Mouse (Mus musculus): ENCODE data around the gene Rab38. TPM values are rescaled to one million over a fixed set of nuclear protein-coding genes. Genes with fewer than 3 reads are reported as not detected.

Gene Rab38
- total and polyA plus RNA-seq, 3 experiments, result not detected

- no peak overlapping the region for H3K4me3 ChIP-seq (replicated peaks in 1 of 3; ENCODE audit: low read depth in 2 of 3, low read length in 2 of 3, poor library complexity in 1 of 3)
- no peak for TF ChIP-seq GABPA (IDR thresholded peaks at IDR 0.05; ENCODE audit: insufficient replicate concordance, low read depth, low read length)
- no peak for TF ChIP-seq JUND (conservative IDR thresholded peaks at IDR 0.05; ENCODE audit: low read depth, low read length)
- TF ChIP-seq JUN (IDR thresholded peaks at IDR 0.05; ENCODE audit: insufficient read depth, low read depth, low read length), result no peak
- no peak for TF ChIP-seq ETS1 (conservative IDR thresholded peaks at IDR 0.05; ENCODE audit: low read depth, low read length)
- no peak for DNase-seq (ENCODE audit: extremely low read depth)
- H3K4me1 ChIP-seq (ENCODE audit: control insufficient read depth in 1 of 2, insufficient read depth in 2 of 2), result no peaks in the 10 kb centered on the region
- H3K9ac ChIP-seq (ENCODE audit: insufficient read depth, low read depth), result no peak overlapping the region
- H3K36me3 ChIP-seq (replicated peaks in 1 of 2; ENCODE audit: control insufficient read depth in 1 of 2, insufficient read depth in 1 of 2, low read length in 1 of 2), result no peaks in the 10 kb centered on the region
- H3K9me3 ChIP-seq (replicated peaks; ENCODE audit: low read length), result no peaks in the 10 kb centered on the region
- no peak overlapping the region for H3K4me2 ChIP-seq (ENCODE audit: insufficient read depth, low read depth, poor library complexity, severe bottlenecking)
- no peaks in the 10 kb centered on the region for H3K27me3 ChIP-seq (replicated peaks)
- no peak overlapping the region for H3K27ac ChIP-seq (ENCODE audit: insufficient read depth, low read depth)
- dilution Hi-C loops (cut with MboI; ENCODE audit: extremely low pct_ligation_motif_present, extremely low pct_unique_long_range_greater_than_20kb, low sequenced_read_pairs) (no loop called here), in situ Hi-C loops (cut with MboI; ENCODE audit: low pct_ligation_motif_present, low pct_unique_long_range_greater_than_20kb, low sequenced_read_pairs) (no loop called here)
- no peaks in the 10 kb centered on the region for H3K79me2 ChIP-seq (replicated peaks; ENCODE audit: control insufficient read depth, extremely low read depth, insufficient read depth, poor library complexity, severe bottlenecking)
These were observed 4.3 kb upstream of the Rab38 start for GRCm38 (mm10) chr7:88425744-88426143.

- in situ Hi-C loops (cut with MboI; ENCODE audit: low pct_ligation_motif_present, low pct_unique_long_range_greater_than_20kb, low sequenced_read_pairs) (no loop called here), dilution Hi-C loops (cut with MboI; ENCODE audit: extremely low pct_ligation_motif_present, extremely low pct_unique_long_range_greater_than_20kb, low sequenced_read_pairs) (no loop called here)
- no peak overlapping the region for H3K4me3 ChIP-seq (replicated peaks in 1 of 3; ENCODE audit: low read depth in 2 of 3, low read length in 2 of 3, poor library complexity in 1 of 3)
These were observed 2.6 kb upstream of the Rab38 start for GRCm38 (mm10) chr7:88427484-88427883.

GRCm38 (mm10) chr7:88430692-88431084 lies 615 bp downstream of the Rab38 start:
- H3K9me3 ChIP-seq (replicated peaks; ENCODE audit: low read length), result no peaks in the 10 kb centered on the region
- no peaks in the 10 kb centered on the region for H3K36me3 ChIP-seq (replicated peaks in 1 of 2; ENCODE audit: control insufficient read depth in 1 of 2, insufficient read depth in 1 of 2, low read length in 1 of 2)
- H3K9ac ChIP-seq (ENCODE audit: insufficient read depth, low read depth), result no peak overlapping the region
- no peaks in the 10 kb centered on the region for H3K79me2 ChIP-seq (replicated peaks; ENCODE audit: control insufficient read depth, extremely low read depth, insufficient read depth, poor library complexity, severe bottlenecking)
- H3K4me3 ChIP-seq (replicated peaks in 1 of 3; ENCODE audit: low read depth in 2 of 3, low read length in 2 of 3, poor library complexity in 1 of 3), result no peak overlapping the region
- DNase-seq (ENCODE audit: extremely low read depth), result no peak
- H3K4me2 ChIP-seq (ENCODE audit: insufficient read depth, low read depth, poor library complexity, severe bottlenecking), result 0 out of 2 replicates have a peak overlapping the region, but pooled peaks have one; percentile 19
- in situ Hi-C loops (cut with MboI; ENCODE audit: low pct_ligation_motif_present, low pct_unique_long_range_greater_than_20kb, low sequenced_read_pairs) (no loop called here), dilution Hi-C loops (cut with MboI; ENCODE audit: extremely low pct_ligation_motif_present, extremely low pct_unique_long_range_greater_than_20kb, low sequenced_read_pairs) (no loop called here)
- no peak for TF ChIP-seq ELF1 (IDR thresholded peaks at IDR 0.05; ENCODE audit: low read depth, low read length)
- TF ChIP-seq PAX5 (IDR thresholded peaks at IDR 0.05; ENCODE audit: low read length), result no peak
- no peak for TF ChIP-seq RCOR1 (conservative IDR thresholded peaks at IDR 0.05; ENCODE audit: low read depth, low read length)
- no peak for TF ChIP-seq TBP (conservative IDR thresholded peaks at IDR 0.05; ENCODE audit: low read depth, low read length)
- no peak for TF ChIP-seq CTCF (conservative IDR thresholded peaks at IDR 0.05 in 1 of 2, IDR thresholded peaks at IDR 0.05 in 1 of 2; ENCODE audit: low read depth in 2 of 2, low read length in 2 of 2)
- no peak for TF ChIP-seq MYC (IDR thresholded peaks at IDR 0.05; ENCODE audit: low read depth, low read length)
- TF ChIP-seq JUN (IDR thresholded peaks at IDR 0.05; ENCODE audit: insufficient read depth, low read depth, low read length), result no peak
- no peak for TF ChIP-seq MAZ (IDR thresholded peaks at IDR 0.05; ENCODE audit: low read depth, low read length)
- no peak for TF ChIP-seq NELFE (IDR thresholded peaks at IDR 0.05; ENCODE audit: low read depth, low read length)
- no peak for TF ChIP-seq GABPA (IDR thresholded peaks at IDR 0.05; ENCODE audit: insufficient replicate concordance, low read depth, low read length)
- TF ChIP-seq RAD21 (IDR thresholded peaks at IDR 0.05; ENCODE audit: low read depth, low read length), result no peak
- no peak for TF ChIP-seq TCF12 (IDR thresholded peaks at IDR 0.05; ENCODE audit: low read depth, low read length)
- TF ChIP-seq POLR2AphosphoS2 (IDR thresholded peaks at IDR 0.05; ENCODE audit: low read depth, low read length), result no peak
- no peak for TF ChIP-seq E2F4 (IDR thresholded peaks at IDR 0.05; ENCODE audit: insufficient replicate concordance, low read depth, low read length)
- no peak for TF ChIP-seq MAFK (IDR thresholded peaks at IDR 0.05; ENCODE audit: insufficient replicate concordance, low read length)
- TF ChIP-seq KAT2A (IDR thresholded peaks at IDR 0.05; ENCODE audit: insufficient replicate concordance, low read length), result no peak
- no peak for TF ChIP-seq MAX (IDR thresholded peaks at IDR 0.05; ENCODE audit: low read length)
- no peak for TF ChIP-seq HCFC1 (IDR thresholded peaks at IDR 0.05; ENCODE audit: low read depth, low read length)
- TF ChIP-seq UBTF (IDR thresholded peaks at IDR 0.05; ENCODE audit: low read depth, low read length), result no peak
- H3K27me3 ChIP-seq (replicated peaks), result no peaks in the 10 kb centered on the region
- no peak overlapping the region for H3K27ac ChIP-seq (ENCODE audit: insufficient read depth, low read depth)
- H3K4me1 ChIP-seq (ENCODE audit: control insufficient read depth in 1 of 2, insufficient read depth in 2 of 2), result no peaks in the 10 kb centered on the region

More at GRCm38 (mm10) chr7:88427484-88427883, 2.6 kb upstream of the Rab38 start:
- Histone ChIP-seq H3K9me3 (replicated peaks; ENCODE audit: low read length) (no peaks in the 10 kb centered on the region), H3K4me2 (ENCODE audit: insufficient read depth, low read depth, poor library complexity, severe bottlenecking) (no peak overlapping the region), H3K36me3 (replicated peaks in 1 of 2; ENCODE audit: control insufficient read depth in 1 of 2, insufficient read depth in 1 of 2, low read length in 1 of 2) (no peaks in the 10 kb centered on the region), H3K9ac (ENCODE audit: insufficient read depth, low read depth) (no peak overlapping the region), H3K79me2 (replicated peaks; ENCODE audit: control insufficient read depth, extremely low read depth, insufficient read depth, poor library complexity, severe bottlenecking) (no peaks in the 10 kb centered on the region), H3K27ac (ENCODE audit: insufficient read depth, low read depth) (no peak overlapping the region), H3K4me1 (ENCODE audit: control insufficient read depth in 1 of 2, insufficient read depth in 2 of 2) (no peaks in the 10 kb centered on the region), H3K27me3 (replicated peaks) (no peaks in the 10 kb centered on the region)
- no peak for DNase-seq (ENCODE audit: extremely low read depth)
- TF ChIP-seq TCF12 (IDR thresholded peaks at IDR 0.05; ENCODE audit: low read depth, low read length), result no peak
- no peak for TF ChIP-seq NELFE (IDR thresholded peaks at IDR 0.05; ENCODE audit: low read depth, low read length)
- TF ChIP-seq USF2 (conservative IDR thresholded peaks at IDR 0.05; ENCODE audit: low read depth, low read length), result no peak
- TF ChIP-seq JUN (IDR thresholded peaks at IDR 0.05; ENCODE audit: insufficient read depth, low read depth, low read length), result no peak
- no peak for TF ChIP-seq USF1 (IDR thresholded peaks at IDR 0.05; ENCODE audit: low read depth, low read length)
- no peak for TF ChIP-seq MAFK (IDR thresholded peaks at IDR 0.05; ENCODE audit: insufficient replicate concordance, low read length)
- TF ChIP-seq KAT2A (IDR thresholded peaks at IDR 0.05; ENCODE audit: insufficient replicate concordance, low read length), result no peak
- TF ChIP-seq ELF1 (IDR thresholded peaks at IDR 0.05; ENCODE audit: low read depth, low read length), result no peak
- TF ChIP-seq JUND (conservative IDR thresholded peaks at IDR 0.05; ENCODE audit: low read depth, low read length), result no peak
- no peak for TF ChIP-seq TBP (conservative IDR thresholded peaks at IDR 0.05; ENCODE audit: low read depth, low read length)
- TF ChIP-seq GABPA (IDR thresholded peaks at IDR 0.05; ENCODE audit: insufficient replicate concordance, low read depth, low read length), result no peak
- no peak for TF ChIP-seq EP300 (IDR thresholded peaks at IDR 0.05; ENCODE audit: low read length)
